Mouse (Mus musculus): ENCODE measurements at regions not wholly inside any gene's neighbourhood (a gene's known extent, or its start where the extent isn't known, plus 50 kb on each side); places are given as distances from the start of the nearest gene placed in this dataset.
"Not testable (repeated sequence)": the region's sequence is repeated elsewhere in the genome, so short reads cannot be mapped to it uniquely, and the experiment has no call there.

- DNase-seq (ENCODE audit: extremely low read depth, insufficient read length, low spot score), result no peak
Observed at GRCm38 (mm10) chr2:17091454-17091853, 639.8 kb downstream of the Nebl start.

- DNase-seq (ENCODE audit: extremely low read depth, insufficient read length, low spot score), result no peak
Observed at GRCm38 (mm10) chr2:17081266-17081665, 650.0 kb downstream of the Nebl start.

- not testable (repeated sequence) for DNase-seq (ENCODE audit: extremely low read depth, insufficient read length, low spot score)
Observed at GRCm38 (mm10) chr2:17065149-17066145, 665.8 kb downstream of the Nebl start.

All from 3134 (cell line).